Mouse (Mus musculus): ENCODE measurements around the gene Tbc1d22a. TPM values are rescaled to one million over a fixed set of nuclear protein-coding genes. Genes with fewer than 3 reads are reported as not detected.

Gene Tbc1d22a
- polyA plus RNA-seq, 1 experiment from 2014 or later, result 9.5 TPM

DNA sequence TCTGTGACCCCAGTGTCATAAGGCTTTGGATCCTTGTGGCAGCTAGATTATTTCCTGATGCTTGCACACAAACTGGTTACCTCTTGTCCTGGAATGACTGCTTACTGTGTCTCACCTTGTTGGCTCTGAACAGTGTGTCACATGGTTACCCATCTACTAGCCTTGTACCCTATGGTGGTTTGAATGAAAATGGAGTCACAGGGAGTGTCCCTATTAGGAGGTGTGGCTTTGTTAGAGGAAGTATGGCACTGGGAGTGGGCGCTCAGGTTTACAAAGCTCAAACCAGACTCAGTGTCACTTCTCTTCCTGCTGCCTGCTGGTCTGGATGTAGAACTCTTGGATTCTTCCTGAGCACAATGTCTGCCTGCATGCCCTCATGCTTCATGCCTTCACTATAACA, 69.0 kb downstream of the Tbc1d22a start:
- Histone ChIP-seq H3K4me3 (no peak overlapping the region), H3K36me3 (no peaks in the 10 kb centered on the region), H3K4me1 (no peaks in the 10 kb centered on the region; the same call in 1 of the 2 replicates), H3K9me3 (no peaks in the 10 kb centered on the region), H3K27me3 (ENCODE audit: insufficient read depth, poor library complexity, severe bottlenecking) (no peaks in the 10 kb centered on the region; the same call in 1 of the 2 replicates), H3K27ac (no peak overlapping the region)
- DNase-seq (ENCODE audit: low spot score), result no peak
- WGBS, result 90% methylated on average over 1 of the region's 1 CpGs

DNA sequence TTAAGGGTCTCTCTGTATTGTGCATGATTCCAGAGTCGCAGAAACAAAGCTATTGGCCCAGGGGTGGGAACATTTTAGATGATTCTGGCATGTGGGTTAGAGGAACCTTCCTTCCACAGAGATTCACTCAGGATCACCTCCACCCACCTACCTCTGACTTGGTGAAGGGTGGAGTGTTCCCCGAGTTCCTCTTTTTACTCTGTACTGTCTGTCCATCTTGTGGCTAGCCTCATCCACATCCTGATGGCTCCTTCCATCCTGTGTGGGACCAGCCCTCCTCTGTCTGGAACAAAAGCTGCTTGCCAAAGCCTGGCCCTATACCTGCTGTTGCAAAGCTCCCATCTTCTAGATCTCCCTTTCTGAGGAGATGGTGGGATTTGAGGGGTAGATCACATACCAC, 71.0 kb downstream of the Tbc1d22a start:
- Histone ChIP-seq H3K27me3 (ENCODE audit: insufficient read depth, poor library complexity, severe bottlenecking) (no peaks in the 10 kb centered on the region; the same call in 1 of the 2 replicates), H3K9me3 (no peaks in the 10 kb centered on the region), H3K27ac (no peak overlapping the region), H3K4me1 (peaks cover 5% of the 10 kb centered on the region), H3K36me3 (no peaks in the 10 kb centered on the region), H3K4me3 (no peak overlapping the region)
- no peak for DNase-seq (ENCODE audit: low spot score)
- WGBS, result 77% methylated on average over 2 of the region's 2 CpGs

DNA sequence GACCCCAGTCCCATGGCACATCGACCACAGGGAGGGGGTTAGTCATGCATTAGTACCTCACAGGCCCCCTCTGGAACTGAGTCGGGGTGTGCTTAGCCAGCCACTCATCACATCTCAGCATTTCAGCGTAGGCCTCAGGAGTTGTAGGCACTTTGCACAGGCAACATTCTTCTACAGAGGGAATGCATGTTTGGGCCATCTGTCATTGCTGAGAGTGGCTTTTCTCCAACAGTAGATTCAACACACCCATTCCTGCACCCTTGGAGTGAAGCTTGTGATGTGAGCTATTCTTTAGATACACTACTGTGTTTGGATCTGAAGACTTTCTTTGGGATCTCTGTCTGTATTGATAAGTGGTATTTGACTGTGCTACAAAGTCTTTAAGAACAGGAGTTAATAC, 75.8 kb downstream of the Tbc1d22a start:
- H3K4me1 ChIP-seq, result peaks cover 14% of the 10 kb centered on the region
- DNase-seq (ENCODE audit: low spot score), result no peak
- 52% methylated on average over 3 of the region's 3 CpGs for WGBS
- no peaks in the 10 kb centered on the region for H3K9me3 ChIP-seq
- H3K4me3 ChIP-seq, result no peak overlapping the region
- H3K36me3 ChIP-seq, result no peaks in the 10 kb centered on the region
- no peak overlapping the region for H3K27ac ChIP-seq
- H3K27me3 ChIP-seq (ENCODE audit: insufficient read depth, poor library complexity, severe bottlenecking), result peaks cover 9% of the 10 kb centered on the region

DNA sequence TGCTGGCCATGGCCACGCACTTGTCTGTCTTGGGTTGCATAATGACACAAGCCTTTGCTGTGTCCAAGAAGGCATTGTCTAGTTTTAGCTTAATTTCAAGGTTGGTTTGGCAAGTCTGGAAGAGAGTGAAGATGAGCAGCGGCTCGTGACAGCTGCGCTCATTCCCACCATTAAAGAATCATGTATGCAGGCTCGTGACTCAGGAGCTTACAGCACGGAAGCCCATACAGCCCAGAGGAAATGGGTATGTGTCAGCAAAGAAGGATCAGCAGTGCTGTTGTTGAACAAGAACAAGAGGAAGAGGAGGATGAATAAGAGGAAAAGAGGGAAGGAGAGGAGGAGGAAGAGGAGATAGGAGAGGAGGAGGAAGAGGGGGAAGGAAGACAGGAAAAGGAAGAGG, 78.0 kb downstream of the Tbc1d22a start:
- Histone ChIP-seq H3K27ac (no peak overlapping the region), H3K4me3 (no peak overlapping the region), H3K9me3 (no peaks in the 10 kb centered on the region), H3K27me3 (ENCODE audit: insufficient read depth, poor library complexity, severe bottlenecking) (peaks cover 9% of the 10 kb centered on the region), H3K4me1 (peaks cover 21% of the 10 kb centered on the region), H3K36me3 (no peaks in the 10 kb centered on the region)
- 82% methylated on average over 6 of the region's 6 CpGs for WGBS
- DNase-seq (ENCODE audit: low spot score), result no peak

DNA sequence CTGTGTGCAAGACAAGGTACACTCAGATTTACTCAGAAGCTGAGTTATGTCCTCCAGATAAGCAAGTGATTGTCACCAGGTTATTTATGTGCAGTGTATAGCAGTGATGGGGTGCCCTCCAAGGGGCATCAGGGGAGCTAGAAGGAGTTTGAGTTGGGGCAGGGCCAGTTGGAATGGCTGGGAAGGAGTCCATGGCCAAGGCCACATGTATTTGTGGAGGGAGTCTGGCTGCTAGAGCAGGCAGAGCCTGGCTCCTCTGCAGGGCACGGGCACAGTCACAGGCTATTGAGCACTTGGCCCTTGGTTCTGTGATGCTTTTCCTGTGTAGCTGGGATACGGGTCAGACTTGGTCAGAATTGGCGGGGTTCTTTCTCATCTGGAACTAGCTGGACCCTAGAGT, 80.2 kb downstream of the Tbc1d22a start:
- Histone ChIP-seq H3K4me1 (peaks cover 21% of the 10 kb centered on the region), H3K9me3 (no peaks in the 10 kb centered on the region)
- WGBS, result 87% methylated on average over 3 of the region's 3 CpGs

DNA sequence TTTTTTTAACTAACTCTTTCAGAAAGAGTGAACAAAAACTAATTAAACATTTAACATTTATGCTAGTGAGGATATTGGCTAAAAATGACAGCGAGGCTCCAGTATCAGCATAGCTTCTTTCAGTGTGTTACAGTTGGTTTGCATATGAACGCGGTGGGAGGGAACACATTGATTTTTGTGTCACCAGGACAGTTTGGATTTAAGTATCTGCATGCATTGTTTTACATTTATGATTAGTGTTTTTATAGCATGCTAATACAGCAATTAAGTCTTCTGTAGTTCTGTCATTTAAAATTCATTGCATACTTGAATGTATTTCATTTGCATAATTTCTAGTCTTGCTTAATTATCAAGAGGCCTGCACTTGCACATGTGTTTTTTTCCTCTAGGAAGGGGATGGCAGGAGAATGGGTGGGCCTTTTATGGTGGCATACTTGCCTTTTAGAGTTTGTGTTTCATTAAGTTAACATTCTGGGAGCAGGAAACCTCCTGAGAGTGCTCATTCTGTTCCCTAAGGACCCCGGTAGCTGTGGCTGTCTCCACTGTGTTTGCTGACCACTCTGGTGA, 81.5 kb downstream of the Tbc1d22a start:
- Histone ChIP-seq H3K27me3 (ENCODE audit: insufficient read depth, poor library complexity, severe bottlenecking) (peaks cover 9% of the 10 kb centered on the region), H3K9me3 (no peaks in the 10 kb centered on the region), H3K36me3 (no peaks in the 10 kb centered on the region), H3K27ac (no peak overlapping the region), H3K4me1 (peaks cover 12% of the 10 kb centered on the region; the same call in 1 of the 2 replicates), H3K4me3 (no peak overlapping the region)
- WGBS, result 82% methylated on average over 4 of the region's 4 CpGs
- no peak for DNase-seq (ENCODE audit: low spot score)

More for the DNA sequence above, 80.2 kb downstream of the Tbc1d22a start:
- Histone ChIP-seq H3K27ac (no peak overlapping the region), H3K27me3 (ENCODE audit: insufficient read depth, poor library complexity, severe bottlenecking) (peaks cover 9% of the 10 kb centered on the region), H3K4me3 (no peak overlapping the region), H3K36me3 (no peaks in the 10 kb centered on the region)
- no peak for DNase-seq (ENCODE audit: low spot score)

DNA sequence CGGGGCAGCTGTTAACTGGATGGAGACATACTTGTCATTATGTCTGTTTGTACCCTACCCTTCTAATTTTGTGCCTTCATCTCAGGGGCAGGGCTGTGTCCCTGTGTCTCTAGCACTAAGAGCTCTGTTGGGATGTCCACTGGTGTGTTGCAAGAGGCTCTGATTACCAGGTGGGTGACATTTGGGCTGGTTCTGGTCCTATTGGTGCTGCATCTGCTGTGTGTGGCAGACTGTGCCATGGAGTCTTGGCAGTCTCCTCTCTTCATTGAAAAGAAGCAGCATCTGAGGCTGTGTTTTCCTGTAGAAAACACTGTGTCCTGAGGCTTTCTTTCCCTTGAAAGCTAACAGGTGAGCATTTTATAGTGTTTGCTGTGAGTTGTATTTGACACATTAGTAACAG, 83.0 kb downstream of the Tbc1d22a start:
- no peaks in the 10 kb centered on the region for H3K9me3 ChIP-seq
- peaks cover 7% of the 10 kb centered on the region; the same call in 1 of the 2 replicates for H3K4me1 ChIP-seq
- no peak overlapping the region for H3K4me3 ChIP-seq
- WGBS, result 88% methylated on average over 1 of the region's 1 CpGs
- H3K27me3 ChIP-seq (ENCODE audit: insufficient read depth, poor library complexity, severe bottlenecking), result no peaks in the 10 kb centered on the region; the same call in 1 of the 2 replicates
- no peaks in the 10 kb centered on the region for H3K36me3 ChIP-seq
- DNase-seq (ENCODE audit: low spot score), result no peak
- H3K27ac ChIP-seq, result no peak overlapping the region

DNA sequence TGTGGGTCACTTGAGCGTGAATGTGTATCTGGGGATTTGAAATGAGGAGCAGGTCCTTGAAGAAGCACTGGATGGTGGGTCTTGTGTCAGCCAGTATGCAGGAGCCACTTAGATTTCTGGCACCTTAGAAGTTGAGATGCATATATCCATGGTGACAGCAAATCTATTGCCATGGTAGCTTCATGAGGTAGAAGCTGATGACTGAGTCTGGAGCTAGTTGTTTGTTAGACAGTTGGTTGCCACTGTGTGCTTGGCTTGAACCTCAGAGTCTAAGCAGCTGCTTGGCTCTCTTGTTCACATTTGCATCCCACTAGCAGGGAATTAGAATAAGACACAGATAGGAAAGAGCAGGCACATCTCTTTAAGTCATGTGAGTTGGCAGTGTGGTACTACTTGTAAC, 89.6 kb downstream of the Tbc1d22a start:
- no peak for DNase-seq (ENCODE audit: low spot score)
- no peaks in the 10 kb centered on the region for H3K27me3 ChIP-seq (ENCODE audit: insufficient read depth, poor library complexity, severe bottlenecking)
- no peaks in the 10 kb centered on the region for H3K9me3 ChIP-seq
- H3K4me1 ChIP-seq, result no peaks in the 10 kb centered on the region
- no peak overlapping the region for H3K27ac ChIP-seq
- 97% methylated on average over 1 of the region's 1 CpGs for WGBS
- H3K4me3 ChIP-seq, result no peak overlapping the region
- H3K36me3 ChIP-seq, result no peaks in the 10 kb centered on the region

DNA sequence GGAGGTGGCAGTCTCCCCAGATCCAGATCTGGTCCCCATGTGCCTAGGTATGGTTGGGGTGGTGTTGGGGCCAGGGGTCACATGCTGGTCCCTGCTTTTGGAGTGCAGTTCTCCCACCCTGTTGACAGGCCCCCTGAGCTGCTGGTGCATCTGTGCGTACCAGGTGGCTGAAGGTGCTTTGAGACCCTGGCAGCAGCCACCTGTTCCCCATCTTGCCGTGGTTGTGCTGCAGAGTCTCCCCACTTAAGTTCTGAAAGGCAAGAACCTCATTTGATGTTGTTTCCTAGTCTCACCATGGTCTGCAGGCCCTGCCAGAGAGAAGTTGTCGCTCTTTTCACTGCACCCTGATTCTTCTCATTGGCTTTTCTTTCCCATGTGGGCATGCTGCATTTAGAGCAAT, 90.6 kb downstream of the Tbc1d22a start:
- Histone ChIP-seq H3K27me3 (ENCODE audit: insufficient read depth, poor library complexity, severe bottlenecking) (no peaks in the 10 kb centered on the region), H3K9me3 (no peaks in the 10 kb centered on the region), H3K27ac (no peak overlapping the region), H3K4me1 (no peaks in the 10 kb centered on the region), H3K4me3 (no peak overlapping the region), H3K36me3 (no peaks in the 10 kb centered on the region)
- WGBS, result 86% methylated on average over 3 of the region's 3 CpGs
- no peak for DNase-seq (ENCODE audit: low spot score)

DNA sequence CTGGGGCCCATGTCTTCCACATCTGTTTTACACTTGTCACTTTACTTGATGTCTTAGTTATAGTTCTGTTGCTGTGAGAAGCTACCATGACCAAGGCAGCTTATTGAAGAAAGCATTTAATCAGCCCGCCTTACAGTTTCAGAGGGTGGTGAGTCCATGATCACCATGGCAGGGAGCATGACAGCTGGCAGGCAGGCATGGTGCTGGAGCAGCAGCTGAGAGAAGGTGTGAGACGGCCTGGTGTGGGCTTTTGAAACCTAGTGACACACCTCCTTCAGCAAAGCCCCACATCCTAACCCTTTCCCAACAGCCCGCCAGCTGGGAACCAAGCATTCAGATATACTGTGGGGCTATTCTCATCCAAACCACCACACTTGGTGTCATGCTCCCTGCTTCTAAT, 91.0 kb downstream of the Tbc1d22a start:
- H3K27me3 ChIP-seq (ENCODE audit: insufficient read depth, poor library complexity, severe bottlenecking), result no peaks in the 10 kb centered on the region
- H3K4me3 ChIP-seq, result no peak overlapping the region
- DNase-seq (ENCODE audit: low spot score), result no peak
- WGBS, result 72% methylated on average over 3 of the region's 3 CpGs
- no peak overlapping the region for H3K27ac ChIP-seq
- no peaks in the 10 kb centered on the region for H3K36me3 ChIP-seq
- H3K9me3 ChIP-seq, result no peaks in the 10 kb centered on the region
- no peaks in the 10 kb centered on the region for H3K4me1 ChIP-seq

DNA sequence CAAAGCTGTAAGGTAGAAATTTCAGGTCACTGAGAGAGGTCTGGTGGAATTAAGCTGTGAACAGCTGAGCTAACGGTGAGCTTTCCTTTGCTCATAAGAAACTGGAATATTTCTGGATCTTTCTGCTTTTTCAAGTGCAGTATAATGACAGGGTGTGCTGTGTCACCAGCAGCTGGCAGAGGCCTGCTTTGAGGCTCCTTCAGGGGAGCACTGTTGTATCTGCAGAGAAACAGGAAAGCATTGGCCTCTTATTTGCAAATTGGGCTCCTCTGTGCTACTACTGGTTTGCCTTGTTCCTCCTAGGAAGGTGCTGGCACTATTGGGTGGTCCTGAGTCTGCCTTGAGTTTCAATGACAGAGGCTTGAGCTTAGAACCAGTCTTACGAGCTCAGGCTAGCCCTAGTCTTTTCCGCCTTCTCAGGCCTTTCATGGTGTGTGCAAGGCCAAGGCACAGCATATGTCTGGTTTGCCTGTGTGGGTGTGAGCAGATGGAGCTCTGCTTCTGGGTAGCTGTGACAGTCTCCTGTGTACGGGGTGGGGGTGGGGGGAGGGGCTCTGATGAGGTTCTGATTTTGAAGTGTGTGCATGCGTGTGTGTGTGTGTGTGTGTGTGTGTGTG, 95.1 kb downstream of the Tbc1d22a start:
- no peaks in the 10 kb centered on the region for H3K27me3 ChIP-seq (ENCODE audit: insufficient read depth, poor library complexity, severe bottlenecking)
- no peak overlapping the region for H3K4me3 ChIP-seq
- no peak for DNase-seq (ENCODE audit: low spot score)
- peaks cover 11% of the 10 kb centered on the region for H3K36me3 ChIP-seq
- 89% methylated on average over 5 of the region's 5 CpGs for WGBS
- H3K27ac ChIP-seq, result no peak overlapping the region
- H3K9me3 ChIP-seq, result no peaks in the 10 kb centered on the region
- H3K4me1 ChIP-seq, result no peaks in the 10 kb centered on the region

DNA sequence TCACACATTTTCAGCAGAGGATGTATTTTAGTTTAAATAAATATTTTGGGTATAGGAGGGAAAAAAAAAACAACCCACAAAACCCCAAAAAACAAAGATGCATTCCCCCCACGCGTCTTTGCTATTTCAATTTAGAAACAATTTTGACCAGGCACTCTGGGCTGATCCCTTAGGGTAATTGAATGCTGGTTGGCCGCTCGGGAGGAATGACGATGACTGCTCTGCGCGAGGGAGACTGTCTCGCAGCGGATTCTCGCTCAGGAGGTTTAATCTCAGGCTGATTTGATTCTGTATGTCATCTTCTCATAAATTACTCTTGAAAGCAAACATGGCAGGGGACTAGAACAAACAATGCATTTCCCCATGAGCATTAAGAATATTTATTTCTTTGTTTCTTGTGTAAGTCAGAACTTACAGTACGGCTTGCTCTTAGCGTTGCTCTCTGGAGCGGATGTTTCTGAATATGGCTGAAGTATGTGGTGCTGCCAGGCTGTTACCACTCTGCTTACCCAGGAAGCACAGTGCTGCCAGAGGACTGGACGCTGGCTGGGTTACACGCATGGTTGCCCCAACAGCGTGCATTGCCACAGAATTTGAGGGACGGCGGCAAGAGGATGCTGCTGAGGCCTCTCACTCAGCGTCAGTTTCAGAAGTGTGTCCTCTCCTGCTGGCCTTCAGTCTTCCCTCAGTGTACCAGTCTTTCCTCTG, 106.7 kb downstream of the Tbc1d22a start:
- H3K27ac ChIP-seq, result no peak overlapping the region
- no peak for DNase-seq (ENCODE audit: low spot score)
- H3K27me3 ChIP-seq (ENCODE audit: insufficient read depth, poor library complexity, severe bottlenecking), result no peaks in the 10 kb centered on the region
- WGBS, result 94% methylated on average over 19 of the region's 19 CpGs
- no peak overlapping the region for H3K4me3 ChIP-seq
- H3K36me3 ChIP-seq, result peaks cover 6% of the 10 kb centered on the region; the same call in 1 of the 2 replicates
- H3K9me3 ChIP-seq, result no peaks in the 10 kb centered on the region
- no peaks in the 10 kb centered on the region for H3K4me1 ChIP-seq

DNA sequence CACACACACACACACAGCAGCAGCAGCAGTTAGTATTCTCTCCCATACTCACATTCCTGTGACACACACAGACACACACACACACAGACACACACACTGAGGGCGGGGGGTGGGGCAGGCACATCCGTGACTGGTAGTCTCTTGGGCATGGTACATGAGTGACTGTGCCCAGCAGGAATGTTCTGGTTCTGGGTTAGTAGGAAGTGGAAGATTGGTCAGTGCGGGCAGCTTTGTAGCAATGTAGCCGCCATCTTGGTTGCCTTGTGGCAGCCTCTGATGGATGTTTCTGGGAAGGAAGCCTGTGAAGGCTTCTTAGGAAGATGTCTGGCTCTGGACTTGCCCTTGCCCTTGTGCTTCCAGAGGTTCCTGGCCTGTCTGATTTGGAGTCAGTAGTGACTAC, 112.1 kb downstream of the Tbc1d22a start:
- DNase-seq (ENCODE audit: low spot score), result no peak
- Histone ChIP-seq H3K36me3 (0 out of 2 replicates have a peak, but pooled peaks cover under 1% of the 10 kb centered on the region), H3K4me3 (no peak overlapping the region), H3K27me3 (ENCODE audit: insufficient read depth, poor library complexity, severe bottlenecking) (no peaks in the 10 kb centered on the region), H3K27ac (no peak overlapping the region), H3K4me1 (no peaks in the 10 kb centered on the region), H3K9me3 (no peaks in the 10 kb centered on the region)
- WGBS, result 92% methylated on average over 4 of the region's 4 CpGs
